Mouse (Mus musculus) adrenal gland, postnatal 36 days (tissue): ENCODE results near the gene 4833423E24Rik. TPM values are rescaled to one million over a fixed set of nuclear protein-coding genes. Genes with fewer than 3 reads are reported as not detected.

Experiments used
- DNase-seq, 2 experiments: peaks; one replicate each; pipeline ENCODE4 v3.0.0; 2021; ENCODE audit warnings: mixed read lengths in 1 of 2
- long read RNA-seq, 2 experiments: library from polyadenylated mRNA; stranded (forward); transcript quantifications; one replicate each; pipeline ENCODE4 v2.0.0; 2021; ENCODE audit warnings: borderline sequencing depth in 2 of 2
- total RNA-seq, 2 experiments: library from RNA; stranded (reverse); gene quantifications; 2 replicates each; pipeline ENCODE4 v1.2.3; 2021

The 4833423E24Rik gene
- under 1 TPM; 0.26 to 0.33 TPM for total RNA-seq
- long read RNA-seq, experiment 1 = 0 reads
- long read RNA-seq, experiment 2 = 0 reads

- no peak for DNase-seq
These were observed at the start of gene 4833423E24Rik for GRCm38 (mm10) chr2:85518879-85519278. TSS of gene 4833423E24Rik (minus strand) at chr2:85519024.

- DNase-seq = peak; percentile 47 to 49
These were observed 42.4 kb upstream of the 4833423E24Rik start for GRCm38 (mm10) chr2:85561187-85561586.

GRCm38 (mm10) chr2:85560226-85560625 is 41.4 kb upstream of the 4833423E24Rik start:
- DNase-seq = no peak

- DNase-seq = peak; percentile 31 to 38
These were observed 36.0 kb upstream of the 4833423E24Rik start for GRCm38 (mm10) chr2:85554806-85555205.

GRCm38 (mm10) chr2:85533934-85534333 is 15.1 kb upstream of the 4833423E24Rik start:
- no peak for DNase-seq

- no peak for DNase-seq
These were observed 13.4 kb upstream of the 4833423E24Rik start for GRCm38 (mm10) chr2:85532082-85532778.

GRCm38 (mm10) chr2:85522859-85523489 is 4.2 kb upstream of the 4833423E24Rik start:
- no peak for DNase-seq

GRCm38 (mm10) chr2:85518292-85518691 is 532 bp downstream of the 4833423E24Rik start:
- DNase-seq = no peak

- no peak for DNase-seq
These were observed 8.4 kb downstream of the 4833423E24Rik start for GRCm38 (mm10) chr2:85510376-85510775.

GRCm38 (mm10) chr2:85490396-85490795 is 28.4 kb downstream of the 4833423E24Rik start:
- peak; percentile 5 to 16 for DNase-seq

GRCm38 (mm10) chr2:85466801-85467325 is 52.0 kb downstream of the 4833423E24Rik start:
- DNase-seq = peak; percentile 74 to 76

- DNase-seq = no peak
These were observed 75.3 kb downstream of the 4833423E24Rik start, which contains the start of gene Olfr995 for GRCm38 (mm10) chr2:85443539-85443938. TSS of gene Olfr995 (minus strand) at chr2:85443639.

GRCm38 (mm10) chr2:85442546-85442945 is 76.3 kb downstream of the 4833423E24Rik start:
- no peak for DNase-seq

- no peak for DNase-seq
These were observed 82.5 kb downstream of the 4833423E24Rik start, which contains the start of gene Olfr994 for GRCm38 (mm10) chr2:85436351-85436750. TSS of gene Olfr994 (minus strand) at chr2:85436451.

Other genes with a start within 250 kb of the 4833423E24Rik start
- gene Olfr987, start 179.7 kb downstream of the 4833423E24Rik start, total RNA-seq = not detected
- not detected for gene Olfr988, start 155.8 kb downstream of the 4833423E24Rik start, total RNA-seq
- gene Olfr992, start 109.6 kb downstream of the 4833423E24Rik start, total RNA-seq = not detected
- gene Olfr993, start 104.1 kb downstream of the 4833423E24Rik start, total RNA-seq = not detected
- gene Olfr994, start 82.6 kb downstream of the 4833423E24Rik start, total RNA-seq = not detected
- gene Olfr995, start 75.4 kb downstream of the 4833423E24Rik start, total RNA-seq = not detected
- gene Olfr996, start 60.2 kb upstream of the 4833423E24Rik start, total RNA-seq = not detected
- not detected for gene Olfr998, start 69.9 kb upstream of the 4833423E24Rik start, total RNA-seq
- not detected for gene Olfr1000, start 92.9 kb upstream of the 4833423E24Rik start, total RNA-seq
- not detected for gene Olfr1002, start 131.7 kb upstream of the 4833423E24Rik start, total RNA-seq
- gene Olfr154, start 145.4 kb upstream of the 4833423E24Rik start, total RNA-seq = not detected
- gene Olfr1006, start 159.7 kb upstream of the 4833423E24Rik start, total RNA-seq = not detected
- gene Olfr1008, start 170.4 kb upstream of the 4833423E24Rik start, total RNA-seq = not detected
- not detected for gene Olfr1009, start 196.4 kb upstream of the 4833423E24Rik start, total RNA-seq
- not detected for gene Olfr1012, start 243.7 kb upstream of the 4833423E24Rik start, total RNA-seq
- gene Olfr1013, start 248.1 kb upstream of the 4833423E24Rik start, total RNA-seq = under 1 TPM in 1 of 2 experiments, not detected in 1; 0.07 TPM